Mouse (Mus musculus) megakaryocyte, embryonic 14.5 days (primary cell): ENCODE measurements around the gene Cab39. TPM values are rescaled to one million over a fixed set of nuclear protein-coding genes. Genes with fewer than 3 reads are reported as not detected.

Source experiments
- H3K27me3 ChIP-seq: replicated peaks from 2 replicates; pipeline ENCODE3; 2012; ENCODE audit warnings: inconsistent platforms
- H3K36me3 ChIP-seq: replicated peaks from 2 replicates; pipeline ENCODE3; 2012; ENCODE audit warnings: low read length, inconsistent platforms, mixed read lengths
- H3K4me1 ChIP-seq: 2 replicates; pipeline ENCODE4 v1.6.1; 2012; ENCODE audit warnings: inconsistent platforms
- H3K4me3 ChIP-seq: replicated peaks from 2 replicates; pipeline ENCODE3; 2012; ENCODE audit warnings: moderate library complexity, mild to moderate bottlenecking, inconsistent platforms
- H3K9me3 ChIP-seq: 2 replicates; pipeline ENCODE4 v1.6.1; 2012; ENCODE audit warnings: inconsistent platforms
- FLI1 ChIP-seq: IDR thresholded peaks from 2 replicates; pipeline ENCODE4 v1.6.1; 2012; ENCODE audit warnings: low read length, inconsistent platforms, mixed read lengths
- GATA1 ChIP-seq: IDR thresholded peaks from 3 replicates; pipeline ENCODE4 v1.6.1; 2012; ENCODE audit warnings: mixed read lengths, low read length, inconsistent platforms, borderline replicate concordance
- polyA plus RNA-seq: library from polyadenylated mRNA; stranded (reverse); fragments of >175 nt; gene quantifications from 2 replicates; pipeline ENCODE4 v1.2.3, GENCODE M21; 2012; ENCODE audit warnings: low replicate concordance; ENCODE audit not compliant: insufficient read depth

Gene Cab39
- 9.3 and 12.9 TPM in 2 replicates for polyA plus RNA-seq

DNA sequence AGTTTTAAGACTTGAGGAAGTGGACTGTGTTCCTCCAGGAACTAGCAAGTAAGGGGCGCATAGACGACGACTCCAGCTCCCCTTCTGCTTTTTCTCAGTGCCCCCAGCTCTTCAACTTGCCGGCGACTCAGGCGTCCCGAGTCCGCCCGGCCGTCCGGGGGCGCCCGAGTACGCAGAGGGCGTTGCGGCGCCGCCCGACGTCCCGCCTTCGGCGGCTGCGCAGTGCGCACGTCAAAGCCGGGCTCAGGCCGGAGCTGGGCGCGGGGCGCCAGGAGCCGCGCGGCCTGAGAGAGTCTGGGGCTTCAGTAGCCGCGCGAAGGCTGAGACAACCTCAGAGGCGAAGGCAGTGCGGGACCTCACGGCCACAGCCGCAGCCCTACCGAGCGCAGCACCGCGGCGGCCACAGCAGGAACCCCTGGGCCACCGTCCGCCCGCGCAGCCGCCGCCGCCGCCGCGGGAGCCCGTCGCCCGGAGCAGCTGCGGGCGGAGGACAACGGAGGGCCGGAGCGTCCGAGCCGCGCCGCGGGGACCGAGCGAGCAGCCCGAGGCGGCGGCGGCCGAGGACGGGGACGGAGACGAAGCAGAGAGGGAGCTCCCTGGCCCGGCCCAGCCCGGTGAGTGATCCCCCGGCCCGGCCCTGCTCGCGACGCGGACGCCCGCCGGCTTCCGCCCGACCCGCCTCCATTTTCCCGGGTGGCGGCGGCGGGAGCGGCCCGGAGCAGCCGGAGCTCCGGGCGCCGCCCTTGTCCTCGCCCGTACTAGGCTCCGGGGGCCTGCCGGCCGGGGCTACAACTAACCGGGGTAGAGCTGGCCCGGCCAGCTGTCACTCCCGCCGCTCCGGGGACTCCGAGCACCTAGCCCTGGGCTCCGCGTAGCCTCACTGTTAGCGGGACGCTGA lies at the start of gene Cab39:
Gene Cab39 (plus strand): TSS at position 234 of the 898 bp plus-strand sequence.
- Histone ChIP-seq H3K4me1 (peaks cover 53% of the 10 kb centered on the region), H3K36me3 (peaks cover 26% of the 10 kb centered on the region), H3K9me3 (no peaks in the 10 kb centered on the region), H3K4me3 (peak within 1 kb of the TSS; percentile 98), H3K27me3 (no peaks in the 10 kb centered on the region)
- TF ChIP-seq FLI1 (no peak), GATA1 (no peak)

DNA sequence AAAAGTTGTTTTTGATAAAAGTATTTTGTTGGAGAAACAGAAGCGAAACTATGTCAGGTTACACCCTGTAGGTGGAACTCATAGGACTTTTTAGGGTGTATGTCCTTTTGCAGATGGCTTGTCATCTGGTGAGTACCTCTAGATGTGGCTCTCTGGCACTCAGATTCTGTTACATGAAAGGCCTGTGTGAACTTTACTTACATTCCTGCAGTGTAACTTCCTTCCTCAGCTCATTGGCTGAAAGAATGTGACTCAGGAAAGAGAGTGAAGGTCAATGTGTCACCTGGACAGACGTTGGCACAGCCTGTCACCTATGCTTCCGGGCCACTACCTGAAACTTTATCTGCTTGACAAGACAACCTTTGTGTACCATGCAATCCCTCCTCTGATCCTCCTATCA lies 48.7 kb upstream of the Cab39 start:
- TF ChIP-seq GATA1 (no peak), FLI1 (no peak)
- Histone ChIP-seq H3K4me1 (peaks cover 43% of the 10 kb centered on the region), H3K36me3 (no peaks in the 10 kb centered on the region), H3K4me3 (no peak overlapping the region), H3K9me3 (no peaks in the 10 kb centered on the region), H3K27me3 (no peaks in the 10 kb centered on the region)

DNA sequence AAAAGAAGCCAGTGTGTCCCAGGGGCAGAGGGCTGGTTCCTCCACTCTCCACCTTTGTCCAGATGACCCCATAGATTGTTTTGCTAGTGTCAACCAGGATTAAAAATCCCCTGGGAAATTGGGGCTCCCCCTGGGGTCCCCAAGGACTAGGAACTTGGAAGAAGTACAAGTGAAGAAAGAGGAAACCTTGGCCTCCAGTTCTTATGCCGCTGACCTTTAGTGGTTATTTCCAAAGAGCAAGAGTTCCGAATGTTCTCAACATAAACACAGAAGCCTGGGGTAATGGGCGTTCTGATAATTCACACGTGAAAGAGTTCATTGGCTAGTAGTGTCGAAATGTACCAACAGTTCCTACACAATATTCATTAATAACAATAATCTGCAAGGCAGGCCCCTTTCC lies 46.7 kb upstream of the Cab39 start:
- TF ChIP-seq GATA1 (no peak), FLI1 (no peak)

DNA sequence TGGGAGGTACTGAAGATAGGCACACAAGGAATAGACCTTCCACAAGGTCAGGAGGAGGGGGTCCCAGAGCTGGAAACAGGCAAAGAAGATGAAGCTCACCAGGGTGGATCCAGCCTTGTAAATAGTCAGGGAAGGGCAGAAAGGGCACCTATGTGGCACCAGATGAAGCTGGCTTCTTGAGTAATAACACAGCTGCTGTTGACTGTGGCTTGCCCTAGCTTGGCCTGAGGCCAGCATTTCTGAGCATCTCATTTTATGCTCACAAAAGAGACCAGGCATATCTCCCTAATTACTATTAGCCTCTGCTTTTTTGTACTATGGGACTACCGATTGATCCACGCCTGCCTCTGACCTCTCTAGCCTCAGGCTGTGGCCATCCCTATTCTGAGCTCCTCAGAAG lies 43.4 kb upstream of the Cab39 start:
- no peak for TF ChIP-seq GATA1
- TF ChIP-seq FLI1, result no peak
- no peaks in the 10 kb centered on the region for H3K9me3 ChIP-seq
- no peak overlapping the region for H3K4me3 ChIP-seq
- H3K36me3 ChIP-seq, result no peaks in the 10 kb centered on the region
- H3K4me1 ChIP-seq, result peaks cover 55% of the 10 kb centered on the region
- H3K27me3 ChIP-seq, result peaks cover 4% of the 10 kb centered on the region

More for the DNA sequence above, 46.7 kb upstream of the Cab39 start:
- no peaks in the 10 kb centered on the region for H3K27me3 ChIP-seq
- H3K4me1 ChIP-seq, result peaks cover 58% of the 10 kb centered on the region
- no peaks in the 10 kb centered on the region for H3K9me3 ChIP-seq
- no peak overlapping the region for H3K4me3 ChIP-seq
- no peaks in the 10 kb centered on the region for H3K36me3 ChIP-seq

DNA sequence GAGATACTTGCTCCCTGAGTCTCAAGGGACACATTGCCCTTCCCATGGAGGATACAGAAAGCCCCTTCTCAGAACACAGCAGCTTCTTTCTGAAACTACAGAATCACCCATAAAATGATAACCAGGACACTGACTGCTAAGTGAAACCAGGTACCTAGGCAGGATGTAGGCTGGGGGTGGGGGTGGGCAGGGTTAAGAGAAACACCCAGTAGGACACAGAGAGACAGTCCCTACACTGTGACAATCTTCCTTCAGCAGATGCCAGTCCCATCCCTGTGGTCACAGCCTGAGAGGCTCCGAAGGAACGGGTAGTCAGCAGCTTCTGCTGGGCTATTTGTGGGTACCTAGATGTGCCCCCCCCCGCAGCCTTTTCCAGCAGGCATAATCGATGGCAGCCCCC lies 42.6 kb upstream of the Cab39 start:
- peaks cover 4% of the 10 kb centered on the region for H3K27me3 ChIP-seq
- H3K4me3 ChIP-seq, result no peak overlapping the region
- H3K36me3 ChIP-seq, result no peaks in the 10 kb centered on the region
- TF ChIP-seq GATA1 (no peak), FLI1 (no peak)
- peaks cover 46% of the 10 kb centered on the region for H3K4me1 ChIP-seq
- no peaks in the 10 kb centered on the region for H3K9me3 ChIP-seq

DNA sequence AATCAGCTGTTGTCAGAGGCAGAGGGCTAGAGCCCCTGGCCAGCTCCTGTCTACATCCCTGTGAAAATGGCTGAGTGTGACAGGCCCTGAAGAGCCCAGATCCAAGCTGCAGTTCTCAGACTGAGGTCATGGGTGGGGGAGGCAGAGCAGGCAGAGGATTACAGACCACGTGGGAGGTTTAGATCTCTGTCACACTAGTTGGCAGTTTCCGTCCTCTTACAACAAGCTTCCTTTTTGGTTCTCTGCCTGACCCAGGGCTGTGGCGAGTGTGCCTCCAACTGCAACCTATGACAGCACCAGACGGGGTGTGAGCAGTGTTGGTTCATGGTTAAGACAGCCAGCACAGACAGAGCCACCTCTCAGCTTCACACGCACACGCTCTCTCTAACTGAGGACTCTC lies 41.7 kb upstream of the Cab39 start:
- no peaks in the 10 kb centered on the region for H3K36me3 ChIP-seq
- no peak for TF ChIP-seq GATA1
- no peak for TF ChIP-seq FLI1
- H3K27me3 ChIP-seq, result peaks cover 4% of the 10 kb centered on the region
- H3K4me1 ChIP-seq, result peaks cover 39% of the 10 kb centered on the region
- peak overlapping the region; percentile 77 for H3K4me3 ChIP-seq
- H3K9me3 ChIP-seq, result no peaks in the 10 kb centered on the region

DNA sequence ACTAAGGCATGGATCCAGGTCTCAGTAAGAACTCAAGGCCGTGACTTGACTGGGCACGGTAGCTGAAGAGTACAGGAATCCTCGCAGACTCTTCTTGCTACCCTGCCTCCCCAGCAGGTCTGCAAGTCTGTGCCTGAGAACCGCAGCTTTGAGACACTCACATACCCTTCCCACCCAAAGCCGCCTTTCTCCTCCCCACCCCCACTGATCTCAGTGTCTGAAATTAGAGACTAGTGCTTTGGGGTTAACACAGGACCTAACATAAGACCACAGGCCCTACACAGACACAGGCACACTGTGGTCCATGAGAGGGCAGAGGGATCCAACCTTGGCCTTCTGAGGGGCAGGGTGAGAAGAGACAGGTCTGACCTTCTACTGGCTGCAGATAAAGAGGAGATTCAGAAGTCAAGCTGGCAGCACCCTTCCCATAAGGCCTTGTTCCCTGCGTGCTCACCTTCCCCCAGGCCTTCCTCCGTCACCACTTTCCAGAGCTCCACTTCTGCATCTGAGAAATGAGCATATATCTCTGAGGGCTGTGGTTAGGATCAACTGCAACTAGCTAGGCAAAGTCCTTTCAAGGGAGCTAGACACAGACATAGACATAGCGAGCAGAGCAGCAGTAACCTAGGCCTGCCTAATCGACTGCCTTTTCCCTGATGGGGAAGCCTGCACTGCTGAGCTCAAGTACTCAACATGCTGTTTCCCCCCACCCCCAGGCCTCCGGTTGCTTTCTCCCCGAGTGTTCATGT lies 41.1 kb upstream of the Cab39 start:
- Histone ChIP-seq H3K9me3 (no peaks in the 10 kb centered on the region), H3K4me1 (peaks cover 39% of the 10 kb centered on the region), H3K27me3 (peaks cover 7% of the 10 kb centered on the region), H3K36me3 (no peaks in the 10 kb centered on the region), H3K4me3 (peak overlapping the region; percentile 77)
- TF ChIP-seq FLI1 (no peak), GATA1 (no peak)

DNA sequence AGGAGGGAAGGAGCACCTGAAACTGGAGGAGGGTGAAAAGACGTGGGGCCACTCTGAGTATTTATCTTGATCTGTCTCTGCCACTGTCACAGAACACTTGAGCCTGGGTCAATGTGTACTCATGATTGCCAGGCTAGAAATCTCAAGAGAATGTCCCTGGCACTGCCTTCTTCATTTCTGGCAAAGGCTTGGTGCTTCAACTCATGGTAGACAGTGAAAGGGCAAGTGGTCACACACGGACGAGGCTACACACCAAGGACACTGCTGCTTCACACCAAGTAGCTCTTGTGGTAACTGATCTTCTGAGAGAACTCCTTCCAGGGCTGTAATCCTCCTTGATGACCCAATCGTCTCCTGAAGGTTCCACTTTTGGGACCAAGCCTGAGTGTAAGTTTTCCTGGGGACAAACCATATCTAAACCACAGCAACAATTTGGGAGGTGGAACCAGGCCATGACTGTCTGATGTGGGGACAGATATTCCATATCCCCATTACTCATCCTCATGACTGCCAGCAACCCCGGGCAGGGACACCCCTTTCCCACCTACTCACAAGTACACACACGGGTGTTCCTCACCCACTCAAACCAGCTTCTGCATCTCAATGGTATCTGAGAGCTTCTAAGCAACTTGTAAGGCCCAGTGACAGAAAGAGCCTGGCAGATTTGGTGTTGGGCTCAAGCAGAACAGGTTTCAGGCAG lies 35.6 kb upstream of the Cab39 start:
- TF ChIP-seq GATA1, result no peak
- TF ChIP-seq FLI1, result no peak
- Histone ChIP-seq H3K36me3 (no peaks in the 10 kb centered on the region), H3K4me1 (peaks cover 19% of the 10 kb centered on the region), H3K4me3 (no peak overlapping the region), H3K27me3 (peaks cover 18% of the 10 kb centered on the region), H3K9me3 (no peaks in the 10 kb centered on the region)

DNA sequence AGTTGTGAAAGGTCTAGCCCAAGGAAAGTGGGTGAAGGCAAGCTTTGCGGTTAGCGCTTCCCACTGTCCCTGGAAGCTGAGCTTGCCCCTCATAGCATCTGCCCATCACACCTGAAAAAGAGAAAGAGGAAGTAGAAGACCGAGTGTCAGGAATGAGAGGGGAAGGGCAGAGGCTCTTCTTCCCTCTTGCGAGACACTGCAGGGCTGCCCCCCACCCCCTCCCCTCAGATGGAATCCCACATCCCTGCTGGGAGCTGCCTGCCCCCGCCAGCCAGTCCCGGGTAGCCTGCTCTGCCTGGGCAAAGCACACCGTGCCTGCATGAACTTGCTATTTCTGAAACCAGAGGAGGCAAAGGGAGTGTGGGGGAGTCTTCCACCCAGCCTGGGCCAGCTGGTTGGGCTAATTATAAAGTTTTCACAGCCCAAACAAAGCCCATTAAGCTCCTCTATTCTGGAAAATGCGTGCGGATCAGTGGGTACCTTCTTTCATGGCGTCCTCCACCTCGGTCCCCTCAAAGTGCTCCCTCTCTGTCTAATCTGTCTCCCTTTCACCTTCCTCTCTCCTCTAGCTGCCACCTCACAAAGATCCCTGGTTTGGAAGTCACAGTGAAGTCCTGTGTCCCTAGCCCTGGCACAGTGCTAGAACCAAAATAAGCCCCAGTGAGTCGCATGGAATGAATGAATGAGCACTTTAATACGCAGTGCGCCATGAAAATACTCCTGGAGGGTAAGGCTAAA lies 34.8 kb upstream of the Cab39 start:
- H3K4me1 ChIP-seq, result peaks cover 26% of the 10 kb centered on the region
- no peak for TF ChIP-seq GATA1
- no peak for TF ChIP-seq FLI1
- no peaks in the 10 kb centered on the region for H3K9me3 ChIP-seq
- H3K27me3 ChIP-seq, result peaks cover 18% of the 10 kb centered on the region
- peak overlapping the region; percentile 71 for H3K4me3 ChIP-seq
- H3K36me3 ChIP-seq, result no peaks in the 10 kb centered on the region
